Mouse (Mus musculus) MEL (cell line): ENCODE results near the gene Uox. TPM values are rescaled to one million over a fixed set of nuclear protein-coding genes. Genes with fewer than 3 reads are reported as not detected.

ENCODE experiments used
- DNase-seq: peaks from one replicate; pipeline ENCODE4 v3.0.0; 2011; ENCODE audit warnings: low read depth, low spot score
- H3K27ac ChIP-seq: 2 replicates; pipeline ENCODE4 v1.5.1; 2012; ENCODE audit warnings: low read depth, mild to moderate bottlenecking, control low read depth, low read length, moderate library complexity; ENCODE audit not compliant: control insufficient read depth
- H3K27me3 ChIP-seq, 2 experiments: fragments of 150-350 bp in 1 of 2; sonication (generic) in 1 of 2; 2 replicates each; pipeline ENCODE4 v1.6.1; 2012; ENCODE audit warnings: low read length in 2 of 2, mild to moderate bottlenecking in 2 of 2, improper control_type of control experiment in 1 of 2, moderate library complexity in 1 of 2; ENCODE audit not compliant: insufficient read depth in 2 of 2, control insufficient read depth in 1 of 2
- H3K36me3 ChIP-seq, 2 experiments: 2 replicates each; pipeline ENCODE4 v1.6.1; 2012 to 2014; ENCODE audit warnings: low read length in 2 of 2, improper control_type of control experiment in 1 of 2, inconsistent platforms in 1 of 2, mild to moderate bottlenecking in 1 of 2; ENCODE audit not compliant: insufficient read depth in 2 of 2, control insufficient read depth in 1 of 2
- H3K4me1 ChIP-seq, 2 experiments: fragments of 150-350 bp in 1 of 2; sonication (generic) in 1 of 2; 2 replicates each; pipeline ENCODE4 v1.6.1; 2012; ENCODE audit warnings: low read length in 2 of 2, improper control_type of control experiment in 1 of 2, mild to moderate bottlenecking in 1 of 2; ENCODE audit not compliant: insufficient read depth in 2 of 2, control insufficient read depth in 1 of 2
- H3K4me3 ChIP-seq, 2 experiments: fragments of 150-350 bp in 1 of 2; sonication (generic) in 1 of 2; 2 replicates each; pipeline ENCODE4 v1.5.1; 2012; ENCODE audit warnings: low read depth in 2 of 2, low read length in 2 of 2, mild to moderate bottlenecking in 2 of 2, moderate library complexity in 2 of 2, control low read depth in 1 of 2, improper control_type of control experiment in 1 of 2; ENCODE audit not compliant: control insufficient read depth in 1 of 2, insufficient read depth in 1 of 2
- H3K79me2 ChIP-seq: 2 replicates; pipeline ENCODE4 v1.6.1; 2012; ENCODE audit warnings: mild to moderate bottlenecking, low read length, moderate library complexity; ENCODE audit not compliant: control insufficient read depth, poor library complexity, insufficient read depth
- H3K9ac ChIP-seq: 2 replicates; pipeline ENCODE4 v1.6.1; 2012; ENCODE audit warnings: low read depth, mild to moderate bottlenecking, control low read depth, low read length, moderate library complexity; ENCODE audit not compliant: control insufficient read depth, poor library complexity, severe bottlenecking
- H3K9me3 ChIP-seq: fragments of 150-350 bp; sonication (generic); replicated peaks from 2 replicates; pipeline ENCODE4 v1.6.1; 2012; ENCODE audit warnings: mild to moderate bottlenecking, low read length, improper control_type of control experiment, moderate library complexity; ENCODE audit not compliant: insufficient read depth
- E2F4 ChIP-seq: IDR thresholded peaks from 2 replicates; pipeline ENCODE4 v1.6.1; 2011; ENCODE audit warnings: low read depth, low read length, improper control_type of control experiment, borderline replicate concordance
- EP300 ChIP-seq, 2 experiments: IDR thresholded peaks; 2 replicates each; pipeline ENCODE4 v1.6.1; 2011; ENCODE audit warnings: improper control_type of control experiment in 2 of 2, low read length in 2 of 2, low read depth in 1 of 2, mild to moderate bottlenecking in 1 of 2
- ETS1 ChIP-seq: IDR thresholded peaks from 2 replicates; pipeline ENCODE4 v1.6.1; 2012; ENCODE audit warnings: low read depth, mild to moderate bottlenecking, inconsistent platforms, low read length, improper control_type of control experiment, moderate library complexity
- GABPA ChIP-seq: IDR thresholded peaks from 2 replicates; pipeline ENCODE4 v1.6.1; 2012; ENCODE audit warnings: low read depth, mild to moderate bottlenecking, inconsistent platforms, low read length, improper control_type of control experiment, moderate library complexity
- HCFC1 ChIP-seq: IDR thresholded peaks from 2 replicates; pipeline ENCODE4 v1.6.1; 2012; ENCODE audit warnings: low read depth, mild to moderate bottlenecking, inconsistent platforms, low read length, improper control_type of control experiment, moderate library complexity
- JUND ChIP-seq: IDR thresholded peaks from 2 replicates; pipeline ENCODE4 v1.6.1; 2011; ENCODE audit warnings: low read depth, mild to moderate bottlenecking, improper control_type of control experiment, low read length
- MAFK ChIP-seq: IDR thresholded peaks from 2 replicates; pipeline ENCODE4 v1.6.1; 2011; ENCODE audit warnings: low read depth, mild to moderate bottlenecking, low read length, improper control_type of control experiment, borderline replicate concordance
- MAZ ChIP-seq: IDR thresholded peaks from 2 replicates; pipeline ENCODE4 v1.6.1; 2012; ENCODE audit warnings: low read depth, mild to moderate bottlenecking, inconsistent platforms, low read length, improper control_type of control experiment
- MEF2A ChIP-seq: IDR thresholded peaks from 2 replicates; pipeline ENCODE4 v1.6.1; 2014; ENCODE audit warnings: low read depth, mild to moderate bottlenecking, inconsistent platforms, low read length, improper control_type of control experiment; ENCODE audit not compliant: poor library complexity, insufficient replicate concordance, severe bottlenecking; ENCODE audit errors: extremely low read depth
- MXI1 ChIP-seq: IDR thresholded peaks from 2 replicates; pipeline ENCODE4 v1.6.1; 2011; ENCODE audit warnings: mild to moderate bottlenecking, low read depth, low read length, improper control_type of control experiment
- MYB ChIP-seq: IDR thresholded peaks from 2 replicates; pipeline ENCODE4 v1.6.1; 2011; ENCODE audit warnings: mild to moderate bottlenecking, low read depth, low read length, improper control_type of control experiment
- MYC ChIP-seq: IDR thresholded peaks from 2 replicates; pipeline ENCODE4 v1.6.1; 2011; ENCODE audit warnings: low read depth, mild to moderate bottlenecking, low read length, improper control_type of control experiment, moderate library complexity
- POLR2A ChIP-seq, 2 experiments: IDR thresholded peaks; 2 replicates each; pipeline ENCODE4 v1.6.1; 2011 to 2012; ENCODE audit warnings: low read length in 2 of 2, mild to moderate bottlenecking in 2 of 2, control low read depth in 1 of 2, improper control_type of control experiment in 1 of 2, low read depth in 1 of 2, moderate library complexity in 1 of 2; ENCODE audit not compliant: control insufficient read depth in 1 of 2, insufficient read depth in 1 of 2, poor library complexity in 1 of 2
- POLR2AphosphoS5 ChIP-seq: IDR thresholded peaks from 2 replicates; pipeline ENCODE4 v1.6.1; 2012; ENCODE audit warnings: low read depth, borderline replicate concordance, mild to moderate bottlenecking, inconsistent platforms, low read length, moderate library complexity, mixed read lengths
- RAD21 ChIP-seq: IDR thresholded peaks from 2 replicates; pipeline ENCODE4 v1.6.1; 2011; ENCODE audit warnings: mild to moderate bottlenecking, low read depth, low read length, improper control_type of control experiment
- SIN3A ChIP-seq: IDR thresholded peaks from 2 replicates; pipeline ENCODE4 v1.6.1; 2012; ENCODE audit warnings: low read length, improper control_type of control experiment, inconsistent platforms
- UBTF ChIP-seq: IDR thresholded peaks from 2 replicates; pipeline ENCODE4 v1.6.1; 2012; ENCODE audit warnings: low read depth, mild to moderate bottlenecking, inconsistent platforms, low read length, improper control_type of control experiment, moderate library complexity, borderline replicate concordance; ENCODE audit not compliant: insufficient read depth
- USF1 ChIP-seq: IDR thresholded peaks from 2 replicates; pipeline ENCODE4 v1.6.1; 2014; ENCODE audit warnings: low read depth, mild to moderate bottlenecking, inconsistent platforms, low read length, improper control_type of control experiment, moderate library complexity
- USF2 ChIP-seq, 2 experiments: IDR thresholded peaks; 2 replicates each; pipeline ENCODE4 v1.6.1; 2011 to 2012; ENCODE audit warnings: improper control_type of control experiment in 2 of 2, low read length in 2 of 2, borderline replicate concordance in 1 of 2, inconsistent platforms in 1 of 2, low read depth in 1 of 2, mild to moderate bottlenecking in 1 of 2; ENCODE audit not compliant: insufficient read depth in 1 of 2
- polyA plus RNA-seq, 2 experiments: library from polyadenylated mRNA; stranded (reverse) in 1 of 2; unstranded in 1 of 2; fragments of >175 nt in 1 of 2; fragments of >200 nt in 1 of 2; gene quantifications; 2 replicates each; pipeline versions ENCODE4 v1.2.1 to v1.2.4; 2012; ENCODE audit warnings: low replicate concordance in 2 of 2, low read depth in 1 of 2; ENCODE audit not compliant: insufficient read length in 2 of 2, insufficient read depth in 1 of 2, missing spikeins in 1 of 2
- total RNA-seq: library from RNA; depleted of rRNA; stranded (reverse); fragments of 300-350 nt; gene quantifications from 2 replicates; pipeline ENCODE4 v1.2.3, GENCODE M21; 2012

Gene Uox
- total and polyA plus RNA-seq, 3 experiments, result not detected

- Histone ChIP-seq H3K79me2 (no peaks in the 10 kb centered on the region), H3K9me3 (no peaks in the 10 kb centered on the region), H3K4me1 (no peaks in the 10 kb centered on the region), H3K9ac (no peak overlapping the region), H3K4me3 (no peak overlapping the region), H3K36me3 (no peaks in the 10 kb centered on the region), H3K27ac (no peak overlapping the region), H3K27me3 (no peaks in the 10 kb centered on the region)
- DNase-seq, result no peak
- TF ChIP-seq USF1, result no peak
- no peak for TF ChIP-seq POLR2A (IDR thresholded peaks at IDR 0.05; ENCODE audit: control insufficient read depth in 1 of 2, insufficient read depth in 1 of 2, low read depth in 1 of 2, low read length in 2 of 2, poor library complexity in 1 of 2)
- no peak for TF ChIP-seq GABPA
- TF ChIP-seq MAZ, result no peak
- no peak for TF ChIP-seq JUND
- no peak for TF ChIP-seq MYC
- TF ChIP-seq USF2 (IDR thresholded peaks at IDR 0.05; ENCODE audit: borderline replicate concordance in 1 of 2, insufficient read depth in 1 of 2, low read depth in 1 of 2, low read length in 2 of 2), result no peak
- TF ChIP-seq RAD21, result no peak
- TF ChIP-seq EP300 (IDR thresholded peaks at IDR 0.05; ENCODE audit: low read depth in 1 of 2, low read length in 2 of 2), result no peak
- no peak for TF ChIP-seq MYB
- no peak for TF ChIP-seq MXI1
- no peak for TF ChIP-seq POLR2AphosphoS5
- TF ChIP-seq UBTF, result no peak
- TF ChIP-seq MEF2A, result no peak
- TF ChIP-seq SIN3A, result no peak
Observed at GRCm38 (mm10) chr3:146661907-146662306, 91.7 kb downstream of the Uox start.

GRCm38 (mm10) chr3:146671121-146671520 lies 100.9 kb downstream of the Uox start:
- Histone ChIP-seq H3K4me3 (no peak overlapping the region), H3K9ac (no peak overlapping the region)
- TF ChIP-seq ETS1, result no peak
- no peak for TF ChIP-seq HCFC1
- TF ChIP-seq MAFK, result no peak
- no peak for TF ChIP-seq SIN3A
- TF ChIP-seq E2F4, result no peak
- TF ChIP-seq POLR2A (IDR thresholded peaks at IDR 0.05; ENCODE audit: control insufficient read depth in 1 of 2, insufficient read depth in 1 of 2, low read depth in 1 of 2, low read length in 2 of 2, poor library complexity in 1 of 2), result no peak
- TF ChIP-seq MEF2A, result no peak

More at GRCm38 (mm10) chr3:146671121-146671520, 100.9 kb downstream of the Uox start:
- no peak overlapping the region for H3K27ac ChIP-seq
- no peak for DNase-seq
- H3K27me3 ChIP-seq, result no peaks in the 10 kb centered on the region
- H3K36me3 ChIP-seq, result no peaks in the 10 kb centered on the region
- no peaks in the 10 kb centered on the region for H3K79me2 ChIP-seq
- H3K4me1 ChIP-seq, result no peaks in the 10 kb centered on the region
- H3K9me3 ChIP-seq, result no peaks in the 10 kb centered on the region
